Mouse (Mus musculus): Measurements from ENCODE around the gene Tspear. TPM values are rescaled to one million over a fixed set of nuclear protein-coding genes. Genes with fewer than 3 reads are reported as not detected.

Gene Tspear
- polyA plus RNA-seq, 1 experiment from 2014 or later = 0.16 TPM

MicroRNA genes within 50 kb of the gene (microRNA counts, 519-probe panel; counts per million panel counts)
- not detected for microRNA mmu-miR-1930

Small RNAs within 50 kb of the gene (microRNA-seq; reads per million reads assigned to microRNA genes)
- gene Mir1930 (ENCODE audit: borderline number of aligned reads) = 44.7 reads per million, percentile 40 among the genes with 10 or more reads in this experiment

Other genes with a start within 250 kb of the Tspear start
- gene Fam207a, start 170.8 kb upstream of the Tspear start, polyA plus RNA-seq (2014; fragmentation: Nextera tagmentation; extraction: Ambion mirVana) = 42.6 and 47.4 TPM in 2 replicates
- gene Itgb2, start 156.3 kb upstream of the Tspear start, polyA plus RNA-seq (2014; fragmentation: Nextera tagmentation; extraction: Ambion mirVana) = 18.6 and 19.1 TPM in 2 replicates
- gene Pttg1ip, start 104.8 kb upstream of the Tspear start, polyA plus RNA-seq (2014; fragmentation: Nextera tagmentation; extraction: Ambion mirVana) = 94.0 and 99.7 TPM in 2 replicates
- gene Sumo3, start 80.5 kb upstream of the Tspear start, polyA plus RNA-seq (2014; fragmentation: Nextera tagmentation; extraction: Ambion mirVana) = 249 and 271 TPM in 2 replicates
- 1.8 and 4.5 TPM in 2 replicates for gene Gm49325, start 80.4 kb upstream of the Tspear start, polyA plus RNA-seq (2014; fragmentation: Nextera tagmentation; extraction: Ambion mirVana)
- gene Ube2g2, start 64.3 kb upstream of the Tspear start, polyA plus RNA-seq (2014; fragmentation: Nextera tagmentation; extraction: Ambion mirVana) = 62.1 and 67.9 TPM in 2 replicates
- not detected in 2 replicates for gene Gm19402, start 4.2 kb downstream of the Tspear start, polyA plus RNA-seq (2014; fragmentation: Nextera tagmentation; extraction: Ambion mirVana)
- gene Gm9508, start 10.7 kb downstream of the Tspear start, polyA plus RNA-seq (2014; fragmentation: Nextera tagmentation; extraction: Ambion mirVana) = not detected in 2 replicates
- gene Gm10272, start 20.1 kb downstream of the Tspear start, polyA plus RNA-seq (2014; fragmentation: Nextera tagmentation; extraction: Ambion mirVana) = not detected in 2 replicates
- not detected in 2 replicates for gene Gm10024, start 24.9 kb downstream of the Tspear start, polyA plus RNA-seq (2014; fragmentation: Nextera tagmentation; extraction: Ambion mirVana)
- gene Gm10142, start 29.2 kb downstream of the Tspear start, polyA plus RNA-seq (2014; fragmentation: Nextera tagmentation; extraction: Ambion mirVana) = not detected in 2 replicates
- not detected in 2 replicates for gene Krtap12-1, start 34.0 kb downstream of the Tspear start, polyA plus RNA-seq (2014; fragmentation: Nextera tagmentation; extraction: Ambion mirVana)
- not detected in 2 replicates for gene Gm10100, start 39.9 kb downstream of the Tspear start, polyA plus RNA-seq (2014; fragmentation: Nextera tagmentation; extraction: Ambion mirVana)
- gene Gm18596, start 56.1 kb downstream of the Tspear start, polyA plus RNA-seq (2014; fragmentation: Nextera tagmentation; extraction: Ambion mirVana) = not detected in 2 replicates
- not detected in 2 replicates for gene Gm9736, start 64.8 kb downstream of the Tspear start, polyA plus RNA-seq (2014; fragmentation: Nextera tagmentation; extraction: Ambion mirVana)
- not detected in 2 replicates for gene Gm3233, start 73.1 kb downstream of the Tspear start, polyA plus RNA-seq (2014; fragmentation: Nextera tagmentation; extraction: Ambion mirVana)
- not detected in 2 replicates for gene Gm3238, start 84.8 kb downstream of the Tspear start, polyA plus RNA-seq (2014; fragmentation: Nextera tagmentation; extraction: Ambion mirVana)
- gene Gm7138, start 90.4 kb downstream of the Tspear start, polyA plus RNA-seq (2014; fragmentation: Nextera tagmentation; extraction: Ambion mirVana) = not detected in 2 replicates
- not detected in 2 replicates for gene Gm3250, start 96.0 kb downstream of the Tspear start, polyA plus RNA-seq (2014; fragmentation: Nextera tagmentation; extraction: Ambion mirVana)
- gene Gm7137, start 101.6 kb downstream of the Tspear start, polyA plus RNA-seq (2014; fragmentation: Nextera tagmentation; extraction: Ambion mirVana) = not detected in 2 replicates
- gene Gm9639, start 108.5 kb downstream of the Tspear start, polyA plus RNA-seq (2014; fragmentation: Nextera tagmentation; extraction: Ambion mirVana) = not detected in 2 replicates
- gene Gm19668, start 112.6 kb downstream of the Tspear start, polyA plus RNA-seq (2014; fragmentation: Nextera tagmentation; extraction: Ambion mirVana) = not detected in 2 replicates
- not detected in 2 replicates for gene Gm9507, start 125.3 kb downstream of the Tspear start, polyA plus RNA-seq (2014; fragmentation: Nextera tagmentation; extraction: Ambion mirVana)
- gene Gm2696, start 128.1 kb downstream of the Tspear start, polyA plus RNA-seq (2014; fragmentation: Nextera tagmentation; extraction: Ambion mirVana) = not detected in 2 replicates
- gene Krtap10-4, start 140.5 kb downstream of the Tspear start, polyA plus RNA-seq (2014; fragmentation: Nextera tagmentation; extraction: Ambion mirVana) = not detected in 2 replicates
- gene Krtap10-10, start 149.4 kb downstream of the Tspear start, polyA plus RNA-seq (2014; fragmentation: Nextera tagmentation; extraction: Ambion mirVana) = not detected in 2 replicates
- not detected in 2 replicates for gene Gm36176, start 160.2 kb downstream of the Tspear start, polyA plus RNA-seq (2014; fragmentation: Nextera tagmentation; extraction: Ambion mirVana)
- not detected in 2 replicates for gene Gm10318, start 166.3 kb downstream of the Tspear start, polyA plus RNA-seq (2014; fragmentation: Nextera tagmentation; extraction: Ambion mirVana)
- gene Gm3285, start 175.4 kb downstream of the Tspear start, polyA plus RNA-seq (2014; fragmentation: Nextera tagmentation; extraction: Ambion mirVana) = not detected in 2 replicates
- 8.2 and 10.0 TPM in 2 replicates for gene Lrrc3, start 216.0 kb downstream of the Tspear start, polyA plus RNA-seq (2014; fragmentation: Nextera tagmentation; extraction: Ambion mirVana)